In the genomic region with DNA sequence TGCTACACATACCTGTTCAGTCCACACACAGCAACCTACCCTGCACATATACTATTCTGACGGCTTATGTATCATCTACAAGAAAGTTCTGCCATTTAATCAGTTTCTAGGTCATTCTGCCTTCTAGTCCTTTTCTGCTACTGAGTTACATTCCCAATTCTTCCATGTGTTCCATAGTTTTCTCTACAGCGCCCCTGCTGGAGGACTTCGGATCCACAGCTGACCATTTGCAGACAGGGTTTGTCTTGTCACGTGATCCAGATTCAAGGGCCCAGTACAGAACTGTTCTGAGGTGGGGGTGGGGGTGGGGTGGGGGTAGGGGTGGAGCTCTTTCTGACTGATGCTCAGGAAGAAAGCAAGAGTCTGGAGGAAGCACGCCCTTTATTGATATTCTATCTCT, we compare ENCODE assay signal across 9 mouse cellular contexts.
DNase-seq lines count a peak whose midpoint lies in the region; ATAC-seq and TF ChIP-seq lines count a peak whose summit lies in the region.
"Had no signal": no experiment of that assay in that cellular context is flagged by ENCODE, and none has a peak within 500 bp of the region (broad histone marks: within the 10 kb centered on the region; RNA-seq: fewer than 3 reads in every experiment).

No protein-coding gene starts in this region.

- TF ChIP-seq POLR2A in heart, adult 2 months (IDR thresholded peaks at IDR 0.05; ENCODE audit: insufficient read depth, low read depth, low read length) = no peak

- peak in 1 of 2 experiments; percentile 49 for DNase-seq in heart, adult 2 months
- no peak for DNase-seq in heart, embryonic 10.5 days (ENCODE audit: low spot score)
- peak; percentile 94 for DNase-seq in ES-CJ7 (ENCODE audit: low read depth, low spot score)
- DNase-seq in c-Kit-positive CD71-positive TER-119-positive erythroid progenitor cells, embryonic 14.5 days (ENCODE audit: low spot score) = peak; percentile 30
- DNase-seq in limb, embryonic 11.5 days (ENCODE audit: low spot score) = peak; percentile 68
- peak; percentile 49 for DNase-seq in stomach, postnatal 0 days (ENCODE audit: low spot score)
- no peak for DNase-seq in gastrocnemius, postnatal 36 days
- no peak for DNase-seq in right cerebral cortex, postnatal 10 days (ENCODE audit: low spot score in 2 of 2)

- H3K4me1 ChIP-seq in heart, adult 2 months (ENCODE audit: control insufficient read depth, insufficient read depth, low read length) = no peaks in the 10 kb centered on the region
- no peaks in the 10 kb centered on the region for H3K4me1 ChIP-seq in heart, embryonic 10.5 days
- no peaks in the 10 kb centered on the region for H3K4me1 ChIP-seq in limb, embryonic 11.5 days (ENCODE audit: control insufficient read depth, insufficient read depth, low read length)
- H3K4me1 ChIP-seq in stomach, postnatal 0 days (replicated peaks; ENCODE audit: control insufficient read depth, insufficient read depth) = no peaks in the 10 kb centered on the region
- H3K4me1 ChIP-seq: limb, embryonic 12.5 days had no signal

- ATAC-seq in limb, embryonic 11.5 days (ENCODE audit: insufficient number of reproducible peaks, low FRiP score, low TSS enrichment, low read depth) = peak; percentile 44; the same call in 1 of the 2 replicates
- no peak for ATAC-seq in stomach, postnatal 0 days (ENCODE audit: low FRiP score, low TSS enrichment)

- H3K79me2 ChIP-seq in heart, adult 2 months (replicated peaks; ENCODE audit: control insufficient read depth, insufficient read depth, low read length) = no peaks in the 10 kb centered on the region

- intact Hi-C loops in heart, adult 2 months (cut with DNase I) = no loop called here
- intact Hi-C loops in gastrocnemius, postnatal 36 days (cut with DNase I) = no loop called here

- H3K9me3 ChIP-seq in heart, embryonic 10.5 days = no peaks in the 10 kb centered on the region
- no peaks in the 10 kb centered on the region for H3K9me3 ChIP-seq in limb, embryonic 11.5 days (ENCODE audit: control insufficient read depth, low read length)
- no peaks in the 10 kb centered on the region for H3K9me3 ChIP-seq in stomach, postnatal 0 days (ENCODE audit: control insufficient read depth, low read length)
- H3K9me3 ChIP-seq: limb, embryonic 12.5 days had no signal

- H3K4me3 ChIP-seq in heart, adult 2 months = no peak overlapping the region
- no peak overlapping the region for H3K4me3 ChIP-seq in heart, embryonic 10.5 days
- H3K4me3 ChIP-seq in limb, embryonic 11.5 days (ENCODE audit: low read depth, low read length) = no peak overlapping the region
- no peak overlapping the region for H3K4me3 ChIP-seq in stomach, postnatal 0 days (ENCODE audit: low read depth, low read length)
- H3K4me3 ChIP-seq: limb, embryonic 12.5 days had no signal

- H3K4me2 ChIP-seq in limb, embryonic 11.5 days (ENCODE audit: low read depth, severe bottlenecking) = no peak overlapping the region
- H3K4me2 ChIP-seq in stomach, postnatal 0 days (replicated peaks; ENCODE audit: low read depth) = no peak overlapping the region
- H3K4me2 ChIP-seq: limb, embryonic 12.5 days had no signal

- no peaks in the 10 kb centered on the region; the same call in 1 of the 2 replicates for H3K36me3 ChIP-seq in heart, adult 2 months (ENCODE audit: control insufficient read depth, insufficient read depth, low read length)
- 0 out of 2 replicates have a peak, but pooled peaks cover 4% of the 10 kb centered on the region for H3K36me3 ChIP-seq in heart, embryonic 10.5 days
- no peaks in the 10 kb centered on the region for H3K36me3 ChIP-seq in limb, embryonic 11.5 days (ENCODE audit: control insufficient read depth, insufficient read depth, low read length)
- H3K36me3 ChIP-seq in stomach, postnatal 0 days (ENCODE audit: control insufficient read depth, insufficient read depth, low read length) = no peaks in the 10 kb centered on the region

- TF ChIP-seq EP300 in heart, adult 2 months (IDR thresholded peaks at IDR 0.05; ENCODE audit: insufficient read depth, low read depth, low read length) = no peak
- TF ChIP-seq EP300 in stomach, postnatal 0 days (optimal IDR thresholded peaks at IDR 0.05) = no peak

- H3K27ac ChIP-seq in heart, adult 2 months = no peak overlapping the region
- no peak overlapping the region for H3K27ac ChIP-seq in heart, embryonic 10.5 days
- no peak overlapping the region for H3K27ac ChIP-seq in limb, embryonic 11.5 days (replicated peaks; ENCODE audit: low read depth, low read length)
- no peak overlapping the region for H3K27ac ChIP-seq in stomach, postnatal 0 days (replicated peaks)
- H3K27ac ChIP-seq: limb, embryonic 12.5 days had no signal

- H3K27me3 ChIP-seq in heart, adult 2 months (ENCODE audit: control insufficient read depth, insufficient read depth, low read length) = no peaks in the 10 kb centered on the region
- no peaks in the 10 kb centered on the region for H3K27me3 ChIP-seq in heart, embryonic 10.5 days (ENCODE audit: insufficient read depth, poor library complexity, severe bottlenecking)
- H3K27me3 ChIP-seq in limb, embryonic 11.5 days (ENCODE audit: control insufficient read depth, insufficient read depth, low read length) = no peaks in the 10 kb centered on the region
- H3K27me3 ChIP-seq in stomach, postnatal 0 days (ENCODE audit: control insufficient read depth, insufficient read depth, low read length) = no peaks in the 10 kb centered on the region
- H3K27me3 ChIP-seq: limb, embryonic 12.5 days had no signal

- 53% methylated on average over 5 of the region's 5 CpGs for WGBS in heart, adult 2 months
- 42% methylated on average over 5 of the region's 5 CpGs for WGBS in heart, embryonic 10.5 days
- 46% methylated on average over 5 of the region's 5 CpGs for WGBS in limb, embryonic 11.5 days
- WGBS in stomach, postnatal 0 days = 49% methylated on average over 5 of the region's 5 CpGs

- peak; percentile 59 for TF ChIP-seq CTCF in heart, adult 2 months (IDR thresholded peaks at IDR 0.05)
- peak; percentile 63 for TF ChIP-seq CTCF in stomach, postnatal 0 days (IDR thresholded peaks at IDR 0.05; ENCODE audit: low read depth)

- H3K9ac ChIP-seq in heart, adult 2 months (ENCODE audit: low read depth, low read length) = no peak overlapping the region
- H3K9ac ChIP-seq in limb, embryonic 11.5 days (ENCODE audit: low read length) = no peak overlapping the region
- no peak overlapping the region for H3K9ac ChIP-seq in stomach, postnatal 0 days (ENCODE audit: low read length)
- H3K9ac ChIP-seq: limb, embryonic 12.5 days had no signal

Comparison
In these comparisons a context has a peak if more than half of its experiments do, and no peak if none do; other contexts are left out.
1. DNase-seq: peak in ES-CJ7 (single experiment), c-Kit-positive CD71-positive TER-119-positive erythroid progenitor cells, embryonic 14.5 days (single experiment), limb, embryonic 11.5 days (single experiment) and stomach, postnatal 0 days (single experiment); none in heart, embryonic 10.5 days (single experiment), gastrocnemius, postnatal 36 days (0 of 2) and right cerebral cortex, postnatal 10 days (0 of 2).